Mouse (Mus musculus): ENCODE data around the gene Rptor.

DNA sequence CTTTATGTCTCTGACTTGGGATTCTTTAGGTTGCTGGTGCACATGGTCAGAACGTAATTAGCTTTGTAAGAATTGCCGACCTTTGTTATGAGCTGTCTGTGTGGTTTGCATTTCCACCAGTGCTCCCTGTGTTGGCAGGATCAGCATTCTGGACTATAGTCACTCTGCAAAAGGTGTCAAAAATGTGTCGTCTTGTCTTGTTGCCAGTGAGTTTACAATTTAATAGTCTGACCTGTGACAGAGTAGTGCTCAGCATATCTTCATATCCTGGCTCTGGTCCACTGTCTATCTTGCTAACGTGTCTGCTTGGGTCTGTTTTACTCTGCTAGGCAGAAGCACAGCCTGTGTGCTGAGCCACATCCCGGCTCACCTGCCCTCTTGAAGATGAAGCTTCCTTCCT, 128.7 kb downstream of the Rptor start:
- TF ChIP-seq CTCF (IDR thresholded peaks at IDR 0.05; ENCODE audit: borderline replicate concordance, extremely low read depth, insufficient read depth, insufficient read length), result no peak
- no peak for TF ChIP-seq POLR2A (IDR thresholded peaks at IDR 0.05; ENCODE audit: borderline replicate concordance, extremely low read depth, insufficient read depth, insufficient read length, poor library complexity, severe bottlenecking)
